Mouse (Mus musculus) adrenal gland (tissue): Measurements from ENCODE around the gene Gm6096.

Experiments used
- intact Hi-C: fragments of 180-260 bp; cut with DNase I; formaldehyde crosslinking; loops from one replicate; pipeline ENCODE4 v1.15.1; 2025

Gm6096 gene

GRCm38 (mm10) chr7:34234610-34235561 lies 16.0 kb upstream of the Gm6096 start:
- intact Hi-C loops = no loop called here

DNA sequence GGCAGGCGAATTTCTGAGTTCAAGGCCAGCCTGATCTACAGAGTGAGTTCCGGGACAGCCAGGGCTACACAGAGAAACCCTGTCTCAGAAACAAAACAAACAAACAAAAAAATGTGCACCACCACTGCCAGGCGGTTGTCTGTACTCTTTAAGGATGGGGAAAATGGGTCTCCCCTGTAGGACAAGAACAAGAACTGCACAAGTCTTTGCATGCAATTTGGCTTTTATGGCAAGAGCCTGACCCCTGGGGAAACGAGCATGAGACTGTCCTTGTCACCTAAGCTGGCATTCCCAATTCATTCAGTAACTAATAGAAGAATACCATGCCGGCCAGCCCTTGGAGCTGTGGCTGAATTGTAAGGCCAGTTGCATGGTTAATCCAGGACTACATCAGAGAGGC lies 15.2 kb upstream of the Gm6096 start:
- intact Hi-C loops = no loop called here

GRCm38 (mm10) chr7:34238086-34238485 lies 12.8 kb upstream of the Gm6096 start:
- intact Hi-C loops = no loop called here

- intact Hi-C loops = no loop called here
These were observed 8.7 kb upstream of the Gm6096 start for GRCm38 (mm10) chr7:34242176-34242575.

DNA sequence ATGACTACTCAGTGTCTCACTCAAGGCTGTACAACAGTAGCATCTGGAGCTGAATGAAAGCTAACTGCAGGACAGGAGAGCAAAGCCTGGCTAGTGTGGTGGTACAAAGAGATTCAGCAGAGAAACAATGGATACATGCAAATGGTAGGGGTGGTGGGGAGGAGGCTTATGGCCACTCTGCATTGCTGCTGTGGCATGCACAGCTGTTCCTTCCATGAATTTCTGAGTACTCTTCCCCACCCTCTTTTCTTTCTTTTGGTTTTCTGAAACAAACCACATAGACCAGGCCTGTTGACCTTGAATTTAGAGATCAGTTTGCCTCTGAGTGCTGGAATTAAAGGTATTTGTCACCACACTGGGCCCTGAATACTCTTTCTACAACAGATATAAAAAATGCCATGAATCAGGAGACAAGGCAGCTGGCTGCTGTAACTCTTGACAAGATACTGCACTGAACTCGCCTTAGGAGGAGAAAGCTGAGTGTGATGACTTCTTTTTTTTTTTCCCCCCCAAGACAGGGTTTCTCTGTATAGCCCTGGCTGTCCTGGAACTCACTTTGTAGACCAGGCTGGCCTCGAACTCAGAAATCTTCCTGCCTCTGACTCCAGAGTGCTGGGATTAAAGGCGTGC lies 3.9 kb upstream of the Gm6096 start:
- intact Hi-C loops = no loop called here

DNA sequence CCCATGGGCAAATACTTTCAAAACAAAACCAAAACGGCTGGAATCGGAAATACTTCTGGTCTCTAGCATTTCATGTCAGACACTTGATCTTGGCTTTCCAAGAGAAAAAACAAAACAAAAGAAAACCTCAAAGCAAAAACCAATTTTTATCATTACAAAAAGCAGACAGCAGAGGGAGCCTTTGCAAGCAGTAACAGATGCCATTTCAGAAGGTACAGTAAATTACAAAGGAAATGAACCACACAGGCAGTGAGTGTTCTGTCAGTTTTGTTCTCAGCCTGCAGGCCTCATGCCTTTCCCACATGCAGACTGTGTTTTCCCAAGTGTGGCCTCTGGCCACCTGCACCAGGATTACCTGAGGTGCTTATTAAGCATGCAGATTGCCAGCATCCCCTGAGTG lies 1.2 kb downstream of the Gm6096 start:
- intact Hi-C loops = no loop called here

- intact Hi-C loops = no loop called here
These were observed 4.3 kb downstream of the Gm6096 start for GRCm38 (mm10) chr7:34255137-34255536.

DNA sequence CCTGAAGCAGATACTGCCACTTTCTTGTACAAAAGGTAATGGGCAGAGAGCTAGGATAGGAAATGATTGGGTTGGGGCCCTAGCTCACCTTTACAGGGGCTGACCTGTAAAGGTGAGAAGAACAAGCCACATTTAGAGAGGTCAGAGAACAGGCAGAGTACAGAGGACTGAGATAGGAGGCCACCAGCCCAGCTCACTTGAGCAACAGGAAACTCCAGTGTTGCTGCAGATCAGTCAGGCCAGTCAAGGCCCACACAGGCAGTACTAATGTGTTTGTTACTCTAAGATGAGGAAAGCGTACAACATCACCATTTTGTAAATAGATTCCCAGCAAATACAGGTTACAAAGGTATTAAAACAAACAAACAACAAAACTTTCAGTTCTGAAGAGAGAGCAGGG lies 5.1 kb downstream of the Gm6096 start:
- intact Hi-C loops = no loop called here

- intact Hi-C loops = no loop called here
These were observed 6.4 kb downstream of the Gm6096 start for GRCm38 (mm10) chr7:34257279-34257678.

DNA sequence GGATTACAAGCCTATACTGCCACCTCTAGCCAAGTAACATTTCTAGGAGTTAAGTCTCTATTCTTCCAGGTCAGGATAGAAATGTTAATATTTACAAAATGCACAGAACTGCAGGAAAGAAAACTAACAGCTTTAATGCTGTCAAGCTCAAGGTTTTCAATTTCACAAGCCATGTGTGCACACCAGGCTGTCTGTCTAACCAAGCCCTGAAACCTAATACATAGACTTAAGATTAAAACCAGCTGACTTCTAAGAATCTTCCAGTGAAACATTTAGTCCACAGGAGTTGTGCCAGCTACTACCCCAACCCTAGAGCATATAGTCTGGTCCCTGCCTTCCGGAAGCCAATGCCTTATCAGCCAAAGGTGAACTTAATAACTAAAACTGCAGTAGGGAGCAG lies 7.6 kb downstream of the Gm6096 start:
- intact Hi-C loops = no loop called here

DNA sequence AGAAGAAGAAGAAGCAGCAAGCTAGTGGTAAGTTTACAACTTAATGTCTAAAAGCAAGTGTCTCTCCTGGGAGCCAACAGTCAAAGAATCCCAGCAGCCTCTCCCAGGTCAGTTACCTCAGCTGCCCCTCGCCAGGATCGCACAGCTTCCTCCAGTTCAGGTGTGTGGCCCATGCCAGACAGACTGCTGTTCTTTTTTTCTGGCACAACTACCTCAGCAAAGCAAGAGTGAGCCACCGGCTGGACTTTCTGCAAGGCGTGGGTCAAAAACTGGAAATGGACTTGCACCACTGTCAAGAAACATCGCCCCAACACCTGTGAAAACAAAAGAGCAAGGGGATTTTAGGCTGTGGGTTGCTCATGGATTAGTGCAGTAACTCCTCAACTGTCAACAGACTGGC lies 12.6 kb downstream of the Gm6096 start:
- intact Hi-C loops = loop anchor here (5.0 kb wide), 1 partner anchor 79 kb away; no protein-coding TSS in a partner anchor

DNA sequence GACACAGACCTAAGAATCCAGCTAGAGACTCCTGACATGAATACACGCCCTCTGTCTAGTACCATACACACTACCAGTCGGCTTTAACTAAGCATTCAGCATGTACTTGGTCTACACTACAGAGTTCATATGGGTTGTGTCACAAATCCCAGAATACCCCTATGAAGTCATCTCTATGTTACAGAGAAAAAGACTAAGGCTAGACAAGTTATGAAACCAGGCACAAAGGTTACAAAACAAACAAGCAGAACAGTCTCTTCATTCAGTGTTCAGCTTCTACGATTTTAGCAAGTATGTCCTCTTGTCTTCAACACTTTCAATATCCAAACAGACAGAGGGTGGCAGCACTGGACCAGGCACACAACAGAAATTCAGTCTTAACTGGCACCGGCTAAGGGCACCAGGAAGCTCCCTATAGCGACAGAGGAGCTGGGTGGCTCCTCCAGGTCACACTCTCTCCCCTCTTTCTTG lies 15.1 kb downstream of the Gm6096 start:
- intact Hi-C loops = loop anchor here (5.0 kb wide), 2 partner anchors 41 to 86 kb away; no protein-coding TSS in a partner anchor

DNA sequence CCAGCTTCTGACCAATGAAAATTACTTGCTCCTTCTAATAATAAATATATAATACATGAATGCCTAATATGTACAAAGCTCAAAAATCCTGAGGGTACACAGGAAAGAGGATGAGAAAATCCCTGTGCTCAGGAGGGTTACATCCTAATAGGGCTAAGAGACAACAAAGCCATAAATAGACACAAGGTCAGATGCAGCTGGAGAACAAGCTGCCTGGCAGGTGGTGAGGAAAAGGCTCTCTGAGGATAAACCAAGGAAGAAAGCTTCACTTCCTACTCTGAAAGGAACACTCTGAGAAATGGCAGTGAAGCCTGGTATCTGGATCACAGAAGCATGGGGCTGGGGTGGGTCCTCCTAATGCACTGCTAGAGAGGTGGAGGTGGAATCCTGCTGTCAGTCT lies 15.6 kb downstream of the Gm6096 start:
- intact Hi-C loops = loop anchor here (5.0 kb wide), 2 partner anchors 41 to 86 kb away; no protein-coding TSS in a partner anchor

- intact Hi-C loops = loop anchor here (5.0 kb wide), 2 partner anchors 39 to 84 kb away; no protein-coding TSS in a partner anchor
These were observed 17.6 kb downstream of the Gm6096 start for GRCm38 (mm10) chr7:34268463-34268862.

DNA sequence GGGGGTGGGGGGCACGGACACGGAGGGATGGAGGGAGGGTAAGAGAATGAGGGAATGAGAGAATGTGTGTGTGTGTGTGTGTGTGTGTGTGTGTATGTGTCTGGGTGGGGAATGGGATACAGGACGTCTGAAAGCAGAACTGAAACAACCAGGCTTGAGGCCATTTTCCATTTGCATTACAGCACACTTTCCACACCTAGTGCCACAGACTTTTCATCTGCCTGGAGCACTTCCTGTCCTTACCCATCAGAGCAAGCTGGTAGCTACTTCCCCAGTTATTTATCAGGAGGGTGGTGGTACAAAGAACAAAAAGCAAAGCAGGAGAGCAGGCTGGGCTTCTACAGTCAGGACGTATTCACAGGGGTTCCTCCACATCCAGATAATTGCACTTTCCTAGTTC lies 21.6 kb downstream of the Gm6096 start:
- intact Hi-C loops = no loop called here

DNA sequence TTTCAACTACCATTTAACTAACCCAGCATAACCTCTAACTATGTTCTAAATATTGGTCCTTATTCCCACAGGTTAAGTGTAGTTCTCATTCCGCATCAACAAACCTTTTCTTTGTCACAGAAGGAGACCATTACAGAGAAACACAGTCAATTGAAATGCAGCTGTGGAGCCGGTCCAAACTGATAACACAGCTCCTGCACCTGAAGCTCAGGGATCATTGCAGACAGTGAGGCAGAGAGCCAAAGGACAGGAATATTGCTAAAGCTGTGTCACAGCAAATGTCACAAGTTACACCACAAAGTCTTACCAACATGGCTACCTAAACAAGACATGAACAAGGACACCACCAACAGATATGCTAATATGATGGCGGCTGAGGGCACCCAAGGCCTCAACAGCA lies 25.2 kb downstream of the Gm6096 start:
- intact Hi-C loops = no loop called here

GRCm38 (mm10) chr7:34277656-34278055 lies 26.8 kb downstream of the Gm6096 start:
- intact Hi-C loops = no loop called here

GRCm38 (mm10) chr7:34290450-34291151 lies 39.8 kb downstream of the Gm6096 start:
- intact Hi-C loops = no loop called here

DNA sequence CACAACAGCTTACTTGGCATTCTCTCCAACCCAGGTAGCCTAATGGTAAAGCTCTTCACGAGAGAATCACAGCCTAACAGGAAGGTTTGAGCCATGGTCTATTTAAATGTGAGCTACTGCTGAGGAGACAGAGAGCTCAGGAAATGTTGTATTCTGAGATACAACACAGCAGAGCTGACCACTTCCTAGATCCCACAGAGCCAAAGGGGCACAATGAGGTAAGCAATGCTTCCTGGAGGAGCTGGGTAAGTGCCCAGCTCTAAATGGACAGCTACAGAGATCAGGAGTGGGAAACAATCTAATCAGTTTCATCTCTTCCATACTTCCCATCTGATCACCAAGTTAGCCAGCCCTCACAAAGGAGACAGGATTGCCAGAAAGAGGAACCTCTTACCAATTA lies 40.4 kb downstream of the Gm6096 start:
- intact Hi-C loops = no loop called here

- intact Hi-C loops = no loop called here
These were observed 41.8 kb downstream of the Gm6096 start for GRCm38 (mm10) chr7:34292633-34293032.

DNA sequence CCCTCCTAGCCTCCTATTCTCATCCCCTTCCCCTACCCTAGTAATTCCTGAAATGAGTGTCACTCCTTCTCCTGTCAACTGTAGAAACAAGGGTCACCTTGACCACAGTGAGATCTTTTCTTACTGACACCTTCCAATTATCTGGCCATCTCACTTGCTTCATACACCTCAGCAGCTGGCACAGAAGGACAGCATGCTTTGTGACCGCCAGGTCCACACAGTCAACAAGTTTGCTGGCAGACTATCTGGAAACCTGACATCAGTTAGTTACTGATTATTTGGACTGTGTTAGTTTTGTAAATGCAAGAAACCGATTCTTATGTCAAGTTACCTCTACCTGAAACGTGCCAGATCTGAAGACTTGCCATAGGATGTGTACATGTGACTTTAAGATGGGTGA lies 45.3 kb downstream of the Gm6096 start:
- intact Hi-C loops = no loop called here

- intact Hi-C loops = no loop called here
These were observed 48.0 kb downstream of the Gm6096 start for GRCm38 (mm10) chr7:34298818-34299217.
